Mouse (Mus musculus) midbrain, embryonic 13.5 days (tissue): ENCODE results near the gene Skor1. TPM values are rescaled to one million over a fixed set of nuclear protein-coding genes. Genes with fewer than 3 reads are reported as not detected.

Experiments
- ATAC-seq: fragments of 200-750 bp; cut with Nextera tagmentation; 2 replicates; pipeline ENCODE4 v1.8.0; 2017; ENCODE audit warnings: mild to moderate bottlenecking, moderate TSS enrichment, moderate library complexity
- H3K27ac ChIP-seq: fragments of 300-500 bp; sonication (generic); 2 replicates; pipeline ENCODE4 v1.5.1; 2015; ENCODE audit warnings: inconsistent platforms, mild to moderate bottlenecking, moderate library complexity
- H3K27me3 ChIP-seq: fragments of 300-500 bp; sonication (generic); 2 replicates; pipeline ENCODE4 v1.6.1; 2015; ENCODE audit warnings: mild to moderate bottlenecking, inconsistent platforms
- H3K36me3 ChIP-seq: fragments of 300-500 bp; sonication (generic); 2 replicates; pipeline ENCODE4 v1.6.1; 2015; ENCODE audit warnings: mild to moderate bottlenecking, inconsistent platforms
- H3K4me1 ChIP-seq: fragments of 300-500 bp; sonication (generic); replicated peaks from 2 replicates; pipeline ENCODE4 v1.6.1; 2015; ENCODE audit warnings: inconsistent platforms
- H3K4me2 ChIP-seq: fragments of 300-500 bp; sonication (generic); replicated peaks from 2 replicates; pipeline ENCODE4 v1.6.1; 2015; ENCODE audit warnings: moderate library complexity, mild to moderate bottlenecking, inconsistent platforms
- H3K4me3 ChIP-seq: fragments of 300-500 bp; sonication (generic); replicated peaks from 2 replicates; pipeline ENCODE4 v1.5.1; 2015; ENCODE audit warnings: mild to moderate bottlenecking, inconsistent platforms
- H3K9ac ChIP-seq: fragments of 300-500 bp; sonication (generic); replicated peaks from 2 replicates; pipeline ENCODE4 v1.6.1; 2015; ENCODE audit warnings: mild to moderate bottlenecking, inconsistent platforms
- H3K9me3 ChIP-seq: fragments of 300-500 bp; sonication (generic); 2 replicates; pipeline ENCODE4 v1.6.1; 2016; ENCODE audit warnings: mild to moderate bottlenecking, inconsistent platforms
- WGBS: fragments of 180-500 bp; shearing (Covaris S2); methylation state at CpG from one replicate; pipeline ENCODE4 v1.1.7; 2015; 5-methylcytosine and 5-hydroxymethylcytosine counted together
- polyA plus RNA-seq: library from polyadenylated mRNA; unstranded; fragments of >200 nt; fragmentation: Nextera tagmentation; extraction: Ambion mirVana; gene quantifications from 2 replicates; pipeline ENCODE4 v1.2.1, GENCODE M21; 2015

Gene Skor1
- polyA plus RNA-seq, 1 experiment from 2014 or later, result 2.0 TPM

DNA sequence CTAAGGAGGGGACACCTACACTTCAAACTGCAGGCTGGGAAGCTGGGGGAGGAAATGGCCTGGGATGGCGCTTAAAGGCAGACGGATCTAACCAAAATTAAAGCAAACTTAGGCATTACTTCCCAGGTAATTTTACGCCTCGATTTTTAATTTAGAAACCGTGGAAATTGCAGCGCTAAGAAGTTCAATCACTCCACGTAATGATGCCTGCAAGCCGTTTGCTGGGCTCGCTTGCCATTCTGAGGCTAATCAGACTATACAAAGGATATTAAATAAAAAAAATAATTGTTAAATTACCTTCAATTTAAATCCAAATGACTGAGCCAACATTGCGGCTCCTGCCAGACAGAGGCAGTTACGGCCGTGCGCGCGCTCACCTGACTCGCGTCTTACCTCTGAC lies 9.1 kb downstream of the Skor1 start:
- Histone ChIP-seq H3K27ac (no peak overlapping the region), H3K4me3 (no peak overlapping the region), H3K36me3 (no peaks in the 10 kb centered on the region), H3K4me1 (peaks cover 66% of the 10 kb centered on the region), H3K27me3 (peaks cover 98% of the 10 kb centered on the region), H3K9ac (no peak overlapping the region), H3K4me2 (no peak overlapping the region), H3K9me3 (no peaks in the 10 kb centered on the region)
- WGBS, result 2% methylated on average over 17 of the region's 17 CpGs
- no peak for ATAC-seq

DNA sequence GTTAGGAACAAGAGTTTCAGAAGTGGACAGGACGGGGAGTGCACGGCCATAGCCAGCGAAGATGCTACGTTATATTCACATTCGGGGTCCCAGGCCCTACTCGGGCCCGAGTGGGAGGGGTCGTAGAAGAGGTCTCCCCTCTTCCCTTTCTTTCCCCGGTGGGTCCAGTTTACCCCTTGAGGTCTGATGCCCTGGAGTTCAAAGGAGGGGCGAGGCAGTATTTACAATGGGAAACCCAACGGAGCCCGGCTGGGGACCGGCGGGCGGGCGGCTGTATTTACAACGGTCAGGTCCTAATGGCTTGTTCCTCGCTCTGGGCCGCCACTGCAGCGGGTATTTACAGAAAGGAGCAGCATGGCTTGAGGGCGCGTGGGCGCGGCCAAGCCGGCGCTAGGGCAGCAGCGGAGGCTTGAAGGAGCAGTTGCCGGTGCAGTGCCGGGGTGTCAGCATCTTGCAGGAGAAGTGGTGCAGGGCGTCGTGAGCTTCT lies 10.2 kb downstream of the Skor1 start:
- peak; percentile 35; the same call in 1 of the 2 replicates for ATAC-seq
- Histone ChIP-seq H3K9me3 (no peaks in the 10 kb centered on the region), H3K27ac (no peak overlapping the region), H3K4me2 (peak overlapping the region; percentile 50), H3K4me1 (peaks cover 65% of the 10 kb centered on the region), H3K4me3 (peak overlapping the region; percentile 29), H3K9ac (no peak overlapping the region), H3K36me3 (no peaks in the 10 kb centered on the region), H3K27me3 (peaks cover 98% of the 10 kb centered on the region)
- WGBS, result under 1% methylated on average over 31 of the region's 31 CpGs

DNA sequence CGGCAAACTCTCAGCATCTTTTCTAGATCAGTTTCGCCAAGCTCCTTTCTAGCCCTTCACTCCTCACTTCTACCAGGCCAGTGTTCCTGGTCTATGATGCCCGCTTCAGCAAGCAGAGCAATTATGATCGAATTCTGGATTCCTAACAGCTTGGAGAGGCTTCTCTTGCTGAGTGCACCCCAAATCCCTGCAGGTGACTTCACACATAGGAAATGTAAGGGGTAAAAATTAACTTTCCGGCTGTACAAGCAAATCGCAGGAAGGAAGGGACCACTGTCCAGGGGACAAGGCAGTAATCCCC lies 11.2 kb downstream of the Skor1 start:
- no peak overlapping the region for H3K9ac ChIP-seq
- no peaks in the 10 kb centered on the region for H3K36me3 ChIP-seq
- H3K27me3 ChIP-seq, result peaks cover 91% of the 10 kb centered on the region
- WGBS, result 5% methylated on average over 6 of the region's 6 CpGs
- ATAC-seq, result no peak
- H3K27ac ChIP-seq, result no peak overlapping the region
- no peak overlapping the region for H3K4me3 ChIP-seq
- H3K4me1 ChIP-seq, result peaks cover 61% of the 10 kb centered on the region
- no peaks in the 10 kb centered on the region for H3K9me3 ChIP-seq
- H3K4me2 ChIP-seq, result no peak overlapping the region

DNA sequence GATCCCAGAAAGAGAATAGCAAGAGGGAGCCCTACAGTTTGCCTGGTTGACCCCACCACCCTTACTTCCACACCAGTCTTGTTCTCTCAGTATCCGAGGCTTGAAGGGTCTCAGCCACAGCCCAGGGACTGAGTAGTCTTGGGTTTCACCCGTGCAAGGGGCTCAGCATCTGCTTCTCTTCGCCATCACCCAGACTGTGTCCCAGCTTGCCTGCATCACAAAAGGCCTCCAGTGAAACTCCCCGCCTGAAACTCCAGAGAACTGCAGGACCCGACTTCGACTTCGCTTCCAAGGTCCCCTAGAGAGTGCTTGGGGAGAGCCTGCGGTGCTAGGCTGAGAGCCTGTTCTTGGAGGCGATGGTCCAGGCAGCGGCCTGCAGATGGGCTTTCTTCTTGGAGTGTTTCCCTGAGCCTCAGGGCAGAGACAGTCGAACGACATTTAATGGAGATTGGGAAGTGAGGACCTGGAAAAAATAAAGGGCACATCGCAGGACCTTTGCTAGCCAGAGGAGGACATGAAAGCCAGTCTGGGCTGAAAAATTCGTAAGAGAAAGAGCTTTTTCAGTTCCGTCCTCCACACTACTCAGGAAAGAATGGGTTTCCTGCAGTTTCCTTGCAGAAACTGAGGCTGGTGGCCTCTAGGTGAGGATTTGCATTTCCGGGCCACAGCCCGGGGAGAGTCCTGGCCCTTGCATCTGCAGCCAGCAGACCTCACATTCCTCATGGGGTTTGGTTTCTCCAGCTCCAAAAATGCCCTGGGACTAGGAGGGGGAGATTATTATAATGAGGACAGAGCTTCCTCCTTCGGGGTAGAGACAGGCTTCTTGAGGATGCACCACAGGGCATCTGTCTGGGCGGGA lies 11.8 kb downstream of the Skor1 start:
- H3K4me3 ChIP-seq, result no peak overlapping the region; the same call in 1 of the 2 replicates
- H3K9ac ChIP-seq, result no peak overlapping the region
- 2% methylated on average over 19 of the region's 19 CpGs for WGBS
- H3K27ac ChIP-seq, result no peak overlapping the region
- no peak overlapping the region for H3K4me2 ChIP-seq
- ATAC-seq, result no peak
- H3K4me1 ChIP-seq, result peaks cover 57% of the 10 kb centered on the region
- H3K36me3 ChIP-seq, result no peaks in the 10 kb centered on the region
- no peaks in the 10 kb centered on the region for H3K9me3 ChIP-seq
- H3K27me3 ChIP-seq, result peaks cover 85% of the 10 kb centered on the region

DNA sequence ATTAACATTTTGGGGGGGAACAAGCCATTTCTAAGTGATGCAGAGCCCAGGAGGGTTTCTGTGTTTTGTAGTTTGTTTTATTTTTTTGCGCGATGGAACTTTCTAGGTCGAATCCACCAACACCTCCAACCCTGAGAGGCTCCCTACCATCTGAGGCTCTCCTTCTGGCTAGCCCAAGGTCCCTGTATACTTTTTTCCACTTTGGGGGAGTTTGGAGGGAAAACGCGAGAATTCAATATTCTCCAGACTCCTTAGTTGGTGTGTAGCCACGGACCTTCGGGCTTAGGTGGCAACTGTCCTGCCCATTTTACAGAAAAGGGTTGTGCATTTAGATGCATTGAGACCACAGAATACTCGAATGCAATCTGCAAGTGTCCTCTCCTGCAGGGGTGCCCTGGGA lies 12.5 kb downstream of the Skor1 start:
- Histone ChIP-seq H3K36me3 (no peaks in the 10 kb centered on the region), H3K4me1 (peaks cover 62% of the 10 kb centered on the region), H3K4me2 (no peak overlapping the region), H3K27me3 (peaks cover 78% of the 10 kb centered on the region), H3K9ac (no peak overlapping the region), H3K9me3 (no peaks in the 10 kb centered on the region), H3K27ac (no peak overlapping the region), H3K4me3 (no peak overlapping the region)
- no peak for ATAC-seq
- WGBS, result 3% methylated on average over 8 of the region's 8 CpGs

DNA sequence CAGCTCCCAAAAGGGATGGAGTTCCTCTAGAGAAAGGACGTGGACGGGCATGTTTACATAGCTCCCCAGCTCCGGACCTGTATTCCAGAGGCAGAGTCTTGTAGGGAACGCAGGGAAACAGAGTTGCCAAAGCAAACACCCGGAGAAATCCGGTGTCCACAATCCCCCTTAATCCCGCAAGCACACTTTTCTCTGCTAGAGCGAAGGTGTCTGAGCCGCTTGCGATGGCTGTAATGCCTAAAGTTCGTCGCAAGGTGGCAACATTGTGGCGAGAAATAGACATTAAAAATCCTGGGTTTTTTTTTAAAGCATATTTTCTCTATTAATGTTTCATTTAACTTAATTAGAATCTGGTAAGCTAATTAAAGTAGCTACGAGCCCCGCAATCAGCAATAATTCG lies 13.0 kb downstream of the Skor1 start:
- Histone ChIP-seq H3K9ac (no peak overlapping the region), H3K36me3 (no peaks in the 10 kb centered on the region), H3K27ac (no peak overlapping the region), H3K27me3 (peaks cover 78% of the 10 kb centered on the region), H3K4me1 (peaks cover 63% of the 10 kb centered on the region), H3K4me3 (peak overlapping the region; percentile 22), H3K9me3 (no peaks in the 10 kb centered on the region), H3K4me2 (peak overlapping the region; percentile 51)
- under 1% methylated on average over 16 of the region's 16 CpGs for WGBS
- ATAC-seq, result no peak

DNA sequence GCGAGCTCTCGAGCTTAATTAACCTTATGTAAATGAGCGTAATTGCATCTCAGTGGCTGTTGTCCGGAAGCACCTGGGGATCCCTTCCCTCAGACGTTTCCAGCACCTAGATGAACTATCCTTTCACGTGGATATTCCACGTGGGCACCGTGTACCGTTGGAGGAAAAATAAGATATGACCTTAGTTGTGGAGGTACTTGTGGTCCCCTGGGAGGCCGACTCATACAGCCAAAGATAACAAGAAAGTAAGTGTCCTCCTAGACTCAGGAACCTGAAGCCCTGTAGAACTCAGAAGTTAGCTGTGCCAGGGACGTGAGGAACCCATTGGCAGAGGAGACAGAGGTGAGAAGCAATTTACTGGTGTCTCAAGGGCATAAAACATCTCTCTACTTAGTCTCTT lies 13.4 kb downstream of the Skor1 start:
- H3K9ac ChIP-seq, result no peak overlapping the region

DNA sequence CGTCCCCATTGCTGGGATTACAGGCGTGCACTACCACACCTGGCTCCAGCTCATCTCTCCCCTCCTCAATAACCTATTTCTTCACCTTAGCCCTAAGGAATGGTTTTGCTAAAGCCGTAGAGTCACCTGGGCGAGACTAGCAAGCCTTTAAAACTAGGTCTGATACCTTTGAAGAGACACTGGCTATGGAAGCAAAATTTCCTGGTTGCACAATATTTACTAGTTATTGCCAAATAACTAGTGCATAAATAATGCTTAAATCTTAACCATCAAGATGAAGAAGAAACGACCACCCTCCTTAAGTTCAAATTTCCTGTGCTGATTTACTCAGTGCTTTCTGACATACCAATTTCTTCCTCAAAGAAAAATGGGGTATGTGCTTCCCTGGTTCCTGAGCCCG lies 15.1 kb downstream of the Skor1 start:
- H3K4me2 ChIP-seq, result peak overlapping the region; percentile 66
- H3K9me3 ChIP-seq, result no peaks in the 10 kb centered on the region
- no peak for ATAC-seq
- peaks cover 68% of the 10 kb centered on the region for H3K27me3 ChIP-seq
- 13% methylated on average over 6 of the region's 6 CpGs for WGBS
- H3K4me1 ChIP-seq, result peaks cover 55% of the 10 kb centered on the region
- peak overlapping the region; percentile 39 for H3K4me3 ChIP-seq
- no peak overlapping the region for H3K27ac ChIP-seq
- no peaks in the 10 kb centered on the region for H3K36me3 ChIP-seq
- H3K9ac ChIP-seq, result peak overlapping the region; percentile 50

More for the DNA sequence above, 13.4 kb downstream of the Skor1 start:
- peak overlapping the region; percentile 51 for H3K4me2 ChIP-seq
- H3K4me3 ChIP-seq, result peak overlapping the region; percentile 22
- H3K9me3 ChIP-seq, result no peaks in the 10 kb centered on the region
- H3K36me3 ChIP-seq, result no peaks in the 10 kb centered on the region
- 4% methylated on average over 11 of the region's 11 CpGs for WGBS
- peaks cover 78% of the 10 kb centered on the region for H3K27me3 ChIP-seq
- H3K27ac ChIP-seq, result no peak overlapping the region
- no peak for ATAC-seq
- H3K4me1 ChIP-seq, result peaks cover 63% of the 10 kb centered on the region

DNA sequence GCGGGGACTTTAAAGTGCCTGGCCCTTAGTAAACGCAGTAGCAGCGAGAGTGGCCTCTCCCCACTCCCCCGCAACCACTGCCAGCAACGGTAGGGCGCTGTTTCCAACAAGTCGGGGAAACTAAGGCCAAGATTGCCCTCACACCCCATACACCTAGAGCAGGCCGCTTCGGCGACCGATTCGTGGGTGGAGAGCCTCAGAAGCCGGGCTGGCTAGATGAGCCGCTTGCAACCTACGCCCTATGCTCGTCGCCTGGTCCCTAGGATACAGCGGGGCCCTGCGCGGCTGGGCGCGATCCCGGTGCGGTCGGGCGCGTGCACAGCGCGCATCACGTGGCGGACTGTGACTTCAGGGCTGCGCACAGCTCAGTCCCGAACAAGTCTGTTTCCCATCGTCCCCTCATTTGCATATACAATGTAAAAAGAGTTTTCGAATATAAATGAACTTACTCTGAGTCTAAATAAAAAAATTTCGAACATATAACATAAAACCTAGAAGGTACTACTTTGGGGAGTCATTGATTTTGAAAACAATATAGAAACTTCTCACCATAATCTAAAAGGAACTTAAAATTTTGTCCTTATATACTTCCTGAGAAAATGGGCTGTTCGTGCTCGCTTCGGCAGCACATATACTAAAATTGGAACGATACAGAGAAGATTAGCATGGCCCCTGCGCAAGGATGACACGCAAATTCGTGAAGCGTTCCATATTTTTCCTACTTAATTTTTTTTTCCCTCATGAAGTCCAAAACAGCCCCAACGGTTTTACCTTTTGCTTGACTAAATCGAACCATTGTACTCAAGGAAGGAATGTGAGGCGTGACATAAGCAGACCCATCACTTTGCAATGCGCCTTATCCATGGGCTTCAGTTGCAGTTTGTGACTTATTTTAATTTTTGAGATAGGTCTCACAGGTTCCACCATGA lies 15.8 kb downstream of the Skor1 start:
- Histone ChIP-seq H3K27ac (peak overlapping the region; percentile 72), H3K27me3 (peaks cover 61% of the 10 kb centered on the region), H3K9ac (peak overlapping the region; percentile 70), H3K4me2 (peak overlapping the region; percentile 76), H3K36me3 (no peaks in the 10 kb centered on the region), H3K9me3 (no peaks in the 10 kb centered on the region), H3K4me1 (peaks cover 50% of the 10 kb centered on the region), H3K4me3 (peak overlapping the region; percentile 53)
- peak; percentile 99 for ATAC-seq
- WGBS, result under 1% methylated on average over 48 of the region's 48 CpGs

DNA sequence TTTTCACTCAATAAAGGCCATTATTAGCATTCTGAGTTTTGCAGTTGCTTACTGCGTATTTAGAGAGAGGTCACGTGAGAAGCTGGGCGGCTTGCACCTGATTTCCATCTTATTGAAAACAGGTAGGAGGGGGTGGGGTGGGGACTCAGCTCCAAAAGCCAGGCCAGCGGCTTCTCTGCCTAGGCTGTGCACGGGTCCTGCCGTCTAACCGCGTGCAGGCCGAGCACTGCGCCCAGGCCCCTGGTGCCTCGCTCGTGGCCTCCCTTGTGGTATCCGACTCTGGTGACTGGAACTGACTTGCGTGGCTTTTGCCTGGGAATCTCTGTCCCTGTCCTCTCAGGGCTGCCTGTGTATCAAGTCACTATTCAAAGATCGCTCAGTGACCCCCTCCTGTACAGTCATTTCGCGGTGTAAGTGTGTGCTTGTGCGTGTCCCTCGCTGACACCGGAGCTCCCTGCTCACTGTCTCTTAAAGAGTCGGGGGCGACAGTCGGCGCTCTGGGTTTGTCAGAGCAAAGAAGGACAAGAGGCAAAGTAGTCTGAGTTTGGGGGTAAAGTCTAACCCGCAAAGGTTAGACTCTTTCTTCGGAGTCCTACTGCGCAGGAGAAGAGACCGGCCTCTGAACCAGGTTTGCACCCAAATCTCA lies 16.7 kb downstream of the Skor1 start:
- peak; percentile 35 for ATAC-seq
- H3K27ac ChIP-seq, result peak overlapping the region; percentile 72
- peaks cover 41% of the 10 kb centered on the region for H3K4me1 ChIP-seq
- H3K36me3 ChIP-seq, result no peaks in the 10 kb centered on the region
- WGBS, result under 1% methylated on average over 28 of the region's 28 CpGs
- H3K9ac ChIP-seq, result peak overlapping the region; percentile 70
- H3K9me3 ChIP-seq, result no peaks in the 10 kb centered on the region
- H3K4me2 ChIP-seq, result peak overlapping the region; percentile 76
- H3K4me3 ChIP-seq, result peak overlapping the region; percentile 53
- peaks cover 52% of the 10 kb centered on the region for H3K27me3 ChIP-seq

DNA sequence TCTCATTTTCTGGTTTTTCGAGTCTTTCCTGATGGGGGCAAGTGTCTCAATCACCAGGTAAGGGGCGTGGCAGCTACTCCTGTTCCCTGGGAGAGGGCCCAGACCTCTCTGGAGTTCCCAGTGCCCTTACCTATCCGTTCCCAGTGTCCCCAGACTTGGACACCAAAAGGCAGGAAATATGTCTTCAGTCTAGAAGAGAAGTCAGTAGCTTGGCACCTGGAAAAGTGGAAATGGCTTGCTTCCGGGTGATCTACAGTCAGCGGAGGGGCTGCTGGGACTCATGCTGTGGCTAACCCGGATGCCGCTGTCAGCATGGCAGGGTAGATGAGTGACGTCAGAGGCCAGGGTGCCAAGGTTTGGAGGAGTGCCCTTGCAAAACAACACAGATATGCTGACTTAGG lies 19.1 kb downstream of the Skor1 start:
- Histone ChIP-seq H3K4me3 (no peak overlapping the region), H3K36me3 (no peaks in the 10 kb centered on the region), H3K27me3 (peaks cover 35% of the 10 kb centered on the region), H3K9me3 (no peaks in the 10 kb centered on the region), H3K27ac (no peak overlapping the region), H3K4me1 (peaks cover 23% of the 10 kb centered on the region), H3K4me2 (no peak overlapping the region), H3K9ac (no peak overlapping the region)
- no peak for ATAC-seq
- 85% methylated on average over 8 of the region's 8 CpGs for WGBS
